Mouse (Mus musculus) neutrophil, adult 5-6 weeks (primary cell): Measurements from ENCODE around the gene Tbx3. TPM values are rescaled to one million over a fixed set of nuclear protein-coding genes. Genes with fewer than 3 reads are reported as not detected.

Experiments used
- ATAC-seq: fragments of 151-379, 151-347 bp; 2 replicates; pipeline ENCODE4 v1.8.0; 2017; ENCODE audit warnings: mild to moderate bottlenecking, moderate TSS enrichment; ENCODE audit not compliant: insufficient number of reproducible peaks, poor library complexity, low FRiP score, severe bottlenecking; ENCODE audit errors: extremely low read depth
- total RNA-seq: library from RNA; stranded (forward); fragments of 200-1000 nt; gene quantifications from 2 replicates; pipeline ENCODE4 v1.2.3, GENCODE M21; 2017

Gene Tbx3
- total RNA-seq, 1 experiment from 2014 or later, result not detected

GRCm38 (mm10) chr5:119659041-119659440, 11.4 kb upstream of the Tbx3 start:
- no peak for ATAC-seq

GRCm38 (mm10) chr5:119660526-119661410, 9.7 kb upstream of the Tbx3 start:
- ATAC-seq, result no peak

- no peak for ATAC-seq
Observed at GRCm38 (mm10) chr5:119661474-119661873, 9.0 kb upstream of the Tbx3 start.

GRCm38 (mm10) chr5:119662326-119662725, 8.1 kb upstream of the Tbx3 start:
- ATAC-seq, result no peak

GRCm38 (mm10) chr5:119662731-119663130, 7.7 kb upstream of the Tbx3 start:
- ATAC-seq, result no peak

- no peak for ATAC-seq
Observed at GRCm38 (mm10) chr5:119663241-119663640, 7.2 kb upstream of the Tbx3 start.

- ATAC-seq, result no peak
Observed at GRCm38 (mm10) chr5:119663747-119664146, 6.7 kb upstream of the Tbx3 start.

GRCm38 (mm10) chr5:119665739-119666138, 4.7 kb upstream of the Tbx3 start:
- ATAC-seq, result no peak

- no peak for ATAC-seq
Observed at GRCm38 (mm10) chr5:119667356-119667940, 3.0 kb upstream of the Tbx3 start.

- no peak for ATAC-seq
Observed at GRCm38 (mm10) chr5:119668191-119668912, 2.1 kb upstream of the Tbx3 start.

- no peak for ATAC-seq
Observed at GRCm38 (mm10) chr5:119668913-119669411, 1.5 kb upstream of the Tbx3 start.

GRCm38 (mm10) chr5:119669741-119670565, 516 bp upstream of the Tbx3 start:
- no peak for ATAC-seq

- no peak for ATAC-seq
Observed at GRCm38 (mm10) chr5:119671124-119671801, 794 bp downstream of the Tbx3 start.

GRCm38 (mm10) chr5:119671965-119672347, 1.5 kb downstream of the Tbx3 start:
- ATAC-seq, result no peak

GRCm38 (mm10) chr5:119672348-119672983, 2.0 kb downstream of the Tbx3 start:
- no peak for ATAC-seq

- no peak for ATAC-seq
Observed at GRCm38 (mm10) chr5:119672984-119673600, 2.6 kb downstream of the Tbx3 start.
